In genomic region chr2:31948392-31948791, GRCm38 (mm10) we compare ENCODE assay signal across 10 mouse cellular contexts. TPM values are rescaled to one million over a fixed set of nuclear protein-coding genes. Genes with fewer than 3 reads are reported as not detected.
A peak's percentile ranks its signal among the peaks of the same experiment; 100 is the strongest.
DNase-seq lines count a peak whose midpoint lies in the region; ATAC-seq and TF ChIP-seq lines count a peak whose summit lies in the region.
"Had no signal": no experiment of that assay in that cellular context is flagged by ENCODE, and none has a peak within 500 bp of the region (broad histone marks: within the 10 kb centered on the region; RNA-seq: fewer than 3 reads in every experiment).

No protein-coding gene starts in this region.

- H3K36me3 ChIP-seq in midbrain, embryonic 11.5 days (ENCODE audit: control insufficient read depth, insufficient read depth, low read length), result no peaks in the 10 kb centered on the region
- no peaks in the 10 kb centered on the region for H3K36me3 ChIP-seq in midbrain, embryonic 15.5 days (replicated peaks)
- no peaks in the 10 kb centered on the region for H3K36me3 ChIP-seq in forebrain, embryonic 15.5 days
- peaks cover 13% of the 10 kb centered on the region for H3K36me3 ChIP-seq in midbrain, embryonic 10.5 days
- H3K36me3 ChIP-seq: limb, embryonic 13.5 days had no signal

- H3K9ac ChIP-seq in midbrain, embryonic 11.5 days (ENCODE audit: low read length), result no peak overlapping the region
- H3K9ac ChIP-seq in midbrain, embryonic 15.5 days, result no peak overlapping the region
- H3K9ac ChIP-seq in forebrain, embryonic 15.5 days (replicated peaks), result no peak overlapping the region
- H3K9ac ChIP-seq: limb, embryonic 13.5 days had no signal

- no peaks in the 10 kb centered on the region for H3K9me3 ChIP-seq in midbrain, embryonic 11.5 days (ENCODE audit: control insufficient read depth, low read length)
- H3K9me3 ChIP-seq in midbrain, embryonic 15.5 days, result no peaks in the 10 kb centered on the region
- no peaks in the 10 kb centered on the region for H3K9me3 ChIP-seq in forebrain, embryonic 15.5 days
- H3K9me3 ChIP-seq in midbrain, embryonic 10.5 days (replicated peaks), result no peaks in the 10 kb centered on the region
- H3K9me3 ChIP-seq: limb, embryonic 13.5 days had no signal

- no peak for ATAC-seq in midbrain, embryonic 11.5 days (ENCODE audit: low FRiP score)
- no peak for ATAC-seq in midbrain, embryonic 15.5 days (replicated peaks)
- ATAC-seq in forebrain, embryonic 15.5 days (replicated peaks), result no peak
- ATAC-seq: hindbrain, postnatal 0 days had no signal

- intact Hi-C loops in heart, postnatal 10 days (cut with DNase I), result no loop called here

- peak; percentile 10 for DNase-seq in midbrain, embryonic 11.5 days (ENCODE audit: low spot score, missing footprints)
- peak; percentile 48 for DNase-seq in adrenal gland, postnatal 36 days
- peak; percentile 71 to 74 for DNase-seq in heart, postnatal 10 days
- DNase-seq in layer of hippocampus, adult 2 months (ENCODE audit: low spot score in 2 of 2), result no peak
- DNase-seq in midbrain, embryonic 10.5 days (ENCODE audit: low spot score), result no peak
- DNase-seq: cerebellum, adult 2 months had no signal

- 75% methylated on average over 6 of the region's 6 CpGs for WGBS in midbrain, embryonic 11.5 days
- 82% methylated on average over 6 of the region's 6 CpGs for WGBS in midbrain, embryonic 15.5 days
- WGBS in forebrain, embryonic 15.5 days, result 89% methylated on average over 6 of the region's 6 CpGs
- WGBS in midbrain, embryonic 10.5 days, result 86% methylated on average over 6 of the region's 6 CpGs

- TF ChIP-seq CTCF in layer of hippocampus, adult 2 months (conservative IDR thresholded peaks at IDR 0.05), result no peak

- peaks cover 3% of the 10 kb centered on the region for H3K27me3 ChIP-seq in midbrain, embryonic 11.5 days (ENCODE audit: control insufficient read depth, insufficient read depth, low read length)
- peaks cover 3% of the 10 kb centered on the region; the same call in 1 of the 2 replicates for H3K27me3 ChIP-seq in midbrain, embryonic 15.5 days (replicated peaks)
- H3K27me3 ChIP-seq in forebrain, embryonic 15.5 days, result no peaks in the 10 kb centered on the region
- peaks cover 20% of the 10 kb centered on the region for H3K27me3 ChIP-seq in midbrain, embryonic 10.5 days (ENCODE audit: low read depth, poor library complexity, severe bottlenecking)
- H3K27me3 ChIP-seq: limb, embryonic 13.5 days had no signal

- no peak overlapping the region for H3K4me3 ChIP-seq in midbrain, embryonic 11.5 days (ENCODE audit: low read depth, low read length)
- no peak overlapping the region for H3K4me3 ChIP-seq in midbrain, embryonic 15.5 days
- no peak overlapping the region for H3K4me3 ChIP-seq in forebrain, embryonic 15.5 days
- no peak overlapping the region for H3K4me3 ChIP-seq in layer of hippocampus, adult 2 months
- no peak overlapping the region for H3K4me3 ChIP-seq in midbrain, embryonic 10.5 days
- H3K4me3 ChIP-seq: limb, embryonic 13.5 days had no signal

- peaks cover 11% of the 10 kb centered on the region for H3K4me1 ChIP-seq in midbrain, embryonic 11.5 days (ENCODE audit: control insufficient read depth, insufficient read depth, low read length)
- H3K4me1 ChIP-seq in midbrain, embryonic 15.5 days, result peaks cover 34% of the 10 kb centered on the region; the same call in 1 of the 2 replicates
- peaks cover 29% of the 10 kb centered on the region for H3K4me1 ChIP-seq in forebrain, embryonic 15.5 days
- H3K4me1 ChIP-seq in midbrain, embryonic 10.5 days, result peaks cover 39% of the 10 kb centered on the region

- H3K27ac ChIP-seq in midbrain, embryonic 11.5 days (ENCODE audit: low read depth, low read length), result no peak overlapping the region
- no peak overlapping the region for H3K27ac ChIP-seq in midbrain, embryonic 15.5 days
- H3K27ac ChIP-seq in forebrain, embryonic 15.5 days (replicated peaks), result no peak overlapping the region
- H3K27ac ChIP-seq in layer of hippocampus, adult 2 months, result no peak overlapping the region
- no peak overlapping the region for H3K27ac ChIP-seq in midbrain, embryonic 10.5 days (replicated peaks)
- H3K27ac ChIP-seq: hindbrain, postnatal 0 days; limb, embryonic 13.5 days had no signal

- H3K4me2 ChIP-seq in midbrain, embryonic 11.5 days, result no peak overlapping the region
- no peak overlapping the region for H3K4me2 ChIP-seq in midbrain, embryonic 15.5 days
- H3K4me2 ChIP-seq in forebrain, embryonic 15.5 days (replicated peaks), result no peak overlapping the region
- H3K4me2 ChIP-seq: limb, embryonic 13.5 days had no signal

RNA-seq across cellular contexts. Expression of gene Aif1l, which starts 1.5 kb away (rescaled TPM):
- polyA plus RNA-seq in midbrain, embryonic 11.5 days (2014; fragmentation: Nextera tagmentation; extraction: Ambion mirVana), result 65.0 and 65.7 TPM in 2 replicates
- polyA plus RNA-seq in midbrain, embryonic 15.5 days (2015; fragmentation: Nextera tagmentation; extraction: Ambion mirVana), result 26.2 and 29.8 TPM in 2 replicates
- 10 to 100 TPM; 14.5 to 23.7 TPM for total RNA-seq in adrenal gland, postnatal 36 days (2021)
- 1 to 10 TPM; 7.9 to 8.6 TPM for total RNA-seq in heart, postnatal 10 days (2021)
- 46.8 and 52.2 TPM in 2 replicates for polyA plus RNA-seq in forebrain, embryonic 15.5 days (2015; fragmentation: Nextera tagmentation; extraction: Ambion mirVana)
- 1 to 10 TPM; 6.0 to 7.4 TPM for total RNA-seq in layer of hippocampus, adult 2 months (2021)
- 68.3 and 76.2 TPM in 2 replicates for polyA plus RNA-seq in midbrain, embryonic 10.5 days (2016; fragmentation: Nextera tagmentation; extraction: Ambion mirVana)

RNA-seq across cellular contexts. Expression of gene Nup214, which starts 25.8 kb away (rescaled TPM):
- 64.6 and 64.7 TPM in 2 replicates for polyA plus RNA-seq in midbrain, embryonic 11.5 days (2014; fragmentation: Nextera tagmentation; extraction: Ambion mirVana)
- polyA plus RNA-seq in midbrain, embryonic 15.5 days (2015; fragmentation: Nextera tagmentation; extraction: Ambion mirVana), result 71.0 and 75.0 TPM in 2 replicates
- 10 to 100 TPM; 63.1 to 65.4 TPM for total RNA-seq in adrenal gland, postnatal 36 days (2021)
- 10 to 100 TPM; 42.4 to 44.5 TPM for total RNA-seq in heart, postnatal 10 days (2021)
- polyA plus RNA-seq in forebrain, embryonic 15.5 days (2015; fragmentation: Nextera tagmentation; extraction: Ambion mirVana), result 72.9 and 77.6 TPM in 2 replicates
- 10 to 100 TPM; 67.0 to 69.3 TPM for total RNA-seq in layer of hippocampus, adult 2 months (2021)
- polyA plus RNA-seq in midbrain, embryonic 10.5 days (2016; fragmentation: Nextera tagmentation; extraction: Ambion mirVana), result 97.2 and 104 TPM in 2 replicates

Comparison
In these comparisons a context has a peak if more than half of its experiments do, and no peak if none do; other contexts are left out.
1. DNase-seq: peak in midbrain, embryonic 11.5 days (single experiment), adrenal gland, postnatal 36 days (2 of 2) and heart, postnatal 10 days (2 of 2); none in layer of hippocampus, adult 2 months (0 of 2) and midbrain, embryonic 10.5 days (single experiment).